Mouse (Mus musculus) neural tube, embryonic 15.5 days (tissue): ENCODE results near the gene A630095N17Rik. TPM values are rescaled to one million over a fixed set of nuclear protein-coding genes. Genes with fewer than 3 reads are reported as not detected.

ENCODE experiments used
- ATAC-seq: fragments of 200-750 bp; cut with Nextera tagmentation; 2 replicates; pipeline ENCODE4 v1.8.0; 2017; ENCODE audit warnings: mild to moderate bottlenecking, moderate TSS enrichment, moderate library complexity; ENCODE audit not compliant: low FRiP score
- H3K27ac ChIP-seq: fragments of 300-500 bp; sonication (generic); replicated peaks from 2 replicates; pipeline ENCODE4 v1.5.1; 2015; ENCODE audit warnings: mild to moderate bottlenecking, inconsistent platforms
- H3K27me3 ChIP-seq: fragments of 300-500 bp; sonication (generic); replicated peaks from 2 replicates; pipeline ENCODE4 v1.6.1; 2015; ENCODE audit warnings: inconsistent platforms
- H3K36me3 ChIP-seq: fragments of 300-500 bp; sonication (generic); 2 replicates; pipeline ENCODE4 v1.6.1; 2015; ENCODE audit warnings: inconsistent platforms
- H3K4me1 ChIP-seq: fragments of 300-500 bp; sonication (generic); 2 replicates; pipeline ENCODE4 v1.6.1; 2015; ENCODE audit warnings: inconsistent platforms
- H3K4me2 ChIP-seq: fragments of 300-500 bp; sonication (generic); 2 replicates; pipeline ENCODE4 v1.6.1; 2015; ENCODE audit warnings: inconsistent platforms, mild to moderate bottlenecking, moderate library complexity
- H3K4me3 ChIP-seq: fragments of 300-500 bp; sonication (generic); replicated peaks from 2 replicates; pipeline ENCODE4 v1.5.1; 2015; ENCODE audit warnings: mild to moderate bottlenecking, inconsistent platforms
- H3K9ac ChIP-seq: fragments of 300-500 bp; sonication (generic); replicated peaks from 2 replicates; pipeline ENCODE4 v1.6.1; 2015; ENCODE audit warnings: mild to moderate bottlenecking, inconsistent platforms
- H3K9me3 ChIP-seq: fragments of 300-500 bp; sonication (generic); replicated peaks from 2 replicates; pipeline ENCODE4 v1.6.1; 2016; ENCODE audit warnings: inconsistent platforms
- WGBS: fragments of 180-500 bp; shearing (Covaris S2); methylation state at CpG from one replicate; pipeline ENCODE4 v1.1.7; 2015; ENCODE audit warnings: mixed read lengths; 5-methylcytosine and 5-hydroxymethylcytosine counted together
- microRNA-seq: library from miRNA; unstranded; fragments of <30 nt; microRNA quantifications from one replicate; pipeline ENCODE4, GENCODE M21; 2017
- polyA plus RNA-seq: library from polyadenylated mRNA; unstranded; fragments of >200 nt; fragmentation: Nextera tagmentation; extraction: Ambion mirVana; gene quantifications from 2 replicates; pipeline ENCODE4 v1.2.1, GENCODE M21; 2015

A630095N17Rik gene
- polyA plus RNA-seq, 1 experiment from 2014 or later: not detected

- Histone ChIP-seq H3K36me3 (peaks cover 80% of the 10 kb centered on the region), H3K4me3 (no peak overlapping the region), H3K27me3 (no peaks in the 10 kb centered on the region), H3K4me1 (peaks cover 11% of the 10 kb centered on the region), H3K27ac (no peak overlapping the region), H3K9me3 (no peaks in the 10 kb centered on the region), H3K9ac (no peak overlapping the region), H3K4me2 (no peak overlapping the region)
- no peak for ATAC-seq
- 94% methylated on average over 11 of the region's 11 CpGs for WGBS
These were observed 46.4 kb downstream of the A630095N17Rik start for GRCm38 (mm10) chr1:75185495-75185894.

DNA sequence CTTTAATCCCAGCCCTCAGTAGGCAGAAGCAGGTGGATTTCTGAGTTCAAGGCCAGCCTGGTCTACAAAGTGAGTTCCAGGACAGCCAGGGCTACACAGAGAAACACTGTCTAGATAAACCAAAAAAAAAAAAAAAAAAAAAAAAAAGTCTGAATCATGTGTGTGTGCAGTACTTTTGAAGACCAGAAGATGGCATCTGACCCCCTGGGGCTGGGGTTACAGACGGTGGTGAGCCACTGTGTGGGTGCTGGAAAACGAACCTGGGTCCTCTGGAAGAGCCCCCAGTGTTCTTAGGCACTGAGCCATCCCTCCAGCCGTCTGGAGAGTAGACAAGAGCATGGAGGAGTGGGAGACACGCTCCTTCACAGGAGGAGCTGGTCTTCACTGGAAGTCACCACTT is 49.7 kb downstream of the A630095N17Rik start:
- no peak for ATAC-seq
- no peak overlapping the region for H3K9ac ChIP-seq
- no peaks in the 10 kb centered on the region for H3K27me3 ChIP-seq
- H3K4me1 ChIP-seq: peaks cover 30% of the 10 kb centered on the region
- H3K27ac ChIP-seq: no peak overlapping the region
- 77% methylated on average over 4 of the region's 4 CpGs for WGBS
- no peak overlapping the region for H3K4me2 ChIP-seq
- H3K9me3 ChIP-seq: no peaks in the 10 kb centered on the region
- peaks cover 68% of the 10 kb centered on the region for H3K36me3 ChIP-seq
- H3K4me3 ChIP-seq: no peak overlapping the region

DNA sequence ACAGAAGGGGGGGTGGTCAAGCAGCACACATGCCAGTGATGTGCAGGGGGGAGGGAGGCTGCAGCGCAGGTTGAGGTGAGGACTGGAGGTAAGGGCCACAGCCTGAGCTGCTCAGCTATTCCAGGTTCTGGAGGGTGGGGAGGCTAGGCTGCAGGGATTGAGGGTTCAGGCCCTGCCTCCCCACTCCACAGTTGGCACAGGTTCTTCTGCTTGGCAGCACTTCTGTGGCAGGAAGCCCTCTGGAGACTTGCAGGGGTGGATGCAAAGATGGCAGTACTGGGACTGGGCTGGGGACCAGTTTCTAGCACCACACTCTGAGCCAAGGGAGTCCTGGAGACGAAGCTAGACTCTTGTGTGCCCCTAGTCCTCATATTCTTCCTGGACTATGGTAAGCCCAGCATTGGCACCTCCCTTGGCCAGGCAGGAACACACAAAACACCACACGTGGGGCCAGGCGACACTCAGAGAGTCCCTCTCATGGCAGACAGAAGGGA is 50.5 kb downstream of the A630095N17Rik start:
- Histone ChIP-seq H3K9me3 (no peaks in the 10 kb centered on the region), H3K4me3 (no peak overlapping the region), H3K36me3 (peaks cover 64% of the 10 kb centered on the region), H3K27ac (no peak overlapping the region), H3K27me3 (no peaks in the 10 kb centered on the region), H3K9ac (no peak overlapping the region), H3K4me1 (peaks cover 30% of the 10 kb centered on the region), H3K4me2 (no peak overlapping the region)
- no peak for ATAC-seq
- WGBS: 84% methylated on average over 4 of the region's 4 CpGs

- peaks cover 30% of the 10 kb centered on the region for H3K4me1 ChIP-seq
- H3K4me2 ChIP-seq: peak overlapping the region; percentile 100
- no peak overlapping the region for H3K27ac ChIP-seq
- ATAC-seq: no peak
- H3K9ac ChIP-seq: no peak overlapping the region
- no peaks in the 10 kb centered on the region for H3K9me3 ChIP-seq
- H3K27me3 ChIP-seq: no peaks in the 10 kb centered on the region
- H3K36me3 ChIP-seq: peaks cover 64% of the 10 kb centered on the region
- peak overlapping the region; percentile 67 for H3K4me3 ChIP-seq
- WGBS: 39% methylated on average over 6 of the region's 7 CpGs
These were observed 51.2 kb downstream of the A630095N17Rik start for GRCm38 (mm10) chr1:75180741-75181140.

DNA sequence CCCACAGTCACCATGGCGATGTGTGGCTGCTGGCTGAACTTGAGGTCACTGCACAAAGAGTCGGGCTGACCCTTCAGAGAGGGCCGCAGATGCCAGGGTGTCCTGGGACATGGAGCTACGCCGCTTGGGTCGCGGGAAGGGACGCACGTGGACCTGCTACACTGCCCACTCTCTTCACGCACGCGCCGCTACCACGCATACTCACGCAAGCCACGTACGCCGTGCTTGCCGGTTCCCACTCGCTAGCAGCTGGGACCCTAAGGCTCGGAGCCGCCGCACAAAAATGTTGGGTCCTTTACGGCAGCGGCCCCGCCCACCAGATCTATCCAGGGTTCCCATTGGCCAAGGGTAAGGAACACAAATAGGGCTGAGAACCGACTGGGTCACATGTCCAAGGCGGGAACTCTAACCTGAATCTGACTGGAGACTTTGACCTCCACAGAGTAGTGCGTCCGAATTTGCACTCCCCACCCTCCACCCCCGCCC is 51.8 kb downstream of the A630095N17Rik start, which contains the start of gene Abcb6:
Gene Abcb6, minus strand, starts transcription at position 288 of the 486 bp plus-strand sequence.
- H3K9ac ChIP-seq: peak within 1 kb of the TSS; percentile 69
- H3K27me3 ChIP-seq: no peaks in the 10 kb centered on the region
- peak within 1 kb of the TSS; percentile 67 for H3K4me3 ChIP-seq
- under 1% methylated on average over 31 of the region's 31 CpGs for WGBS
- H3K36me3 ChIP-seq: peaks cover 64% of the 10 kb centered on the region
- peak within 1 kb of the TSS; percentile 74 for H3K27ac ChIP-seq
- peak; percentile 94 for ATAC-seq
- no peaks in the 10 kb centered on the region for H3K9me3 ChIP-seq
- peak within 1 kb of the TSS; percentile 100 for H3K4me2 ChIP-seq
- H3K4me1 ChIP-seq: peaks cover 30% of the 10 kb centered on the region

DNA sequence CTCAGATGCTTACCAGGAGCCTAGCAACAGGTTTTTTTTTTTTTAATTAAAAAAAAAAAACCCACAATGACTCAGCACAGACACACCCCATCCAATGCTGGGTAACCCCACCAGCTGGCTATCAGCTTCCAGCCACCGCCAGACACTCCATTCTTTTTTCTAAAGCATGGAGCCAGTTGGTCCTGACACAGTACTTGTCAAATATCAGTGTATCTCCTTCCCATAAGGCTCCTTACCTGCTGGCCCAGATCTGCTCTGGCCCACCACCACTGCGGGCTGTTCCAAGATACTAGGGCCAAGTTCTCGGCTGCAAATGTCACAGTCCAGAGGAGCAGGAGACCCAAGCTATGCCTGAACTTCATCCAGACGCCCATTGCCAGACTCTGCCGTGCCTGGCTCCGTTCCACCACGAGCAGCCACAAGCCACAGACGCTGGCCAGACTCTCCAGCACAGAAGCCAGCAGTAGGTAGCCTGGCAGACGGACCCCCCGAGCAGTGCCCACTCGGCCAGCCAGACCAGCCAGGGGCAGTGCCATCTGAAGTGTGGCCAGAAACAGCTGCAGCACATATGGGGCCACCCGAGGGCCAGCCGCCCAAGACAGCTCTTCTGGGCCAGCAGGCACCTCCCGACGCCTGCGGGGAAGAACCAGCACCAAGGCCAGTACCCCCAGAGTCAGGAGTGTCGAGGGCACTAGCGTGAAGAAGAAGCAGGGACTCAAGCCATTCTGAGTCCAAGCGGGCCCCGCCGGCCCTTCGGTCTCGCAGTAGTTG is 52.4 kb downstream of the A630095N17Rik start:
- Histone ChIP-seq H3K9ac (peak overlapping the region; percentile 69), H3K4me3 (peak overlapping the region; percentile 67), H3K9me3 (no peaks in the 10 kb centered on the region), H3K36me3 (peaks cover 64% of the 10 kb centered on the region), H3K4me2 (peak overlapping the region; percentile 100), H3K4me1 (peaks cover 30% of the 10 kb centered on the region), H3K27me3 (no peaks in the 10 kb centered on the region), H3K27ac (peak overlapping the region; percentile 74)
- 7% methylated on average over 23 of the region's 23 CpGs for WGBS
- peak; percentile 48 for ATAC-seq

Small RNA genes within 50 kb of the gene (microRNA-seq; reads per million reads assigned to microRNA genes)
- gene Gm27943: not detected

Other genes starting within 250 kb of the A630095N17Rik start
- gene Nhej1, start 106.9 kb downstream of the A630095N17Rik start, polyA plus RNA-seq: 6.0 and 7.1 TPM in 2 replicates
- gene Slc23a3, start 98.2 kb downstream of the A630095N17Rik start, polyA plus RNA-seq: not detected in 2 replicates
- gene Cnppd1, start 89.4 kb downstream of the A630095N17Rik start, polyA plus RNA-seq: 46.3 and 48.9 TPM in 2 replicates
- 133 and 140 TPM in 2 replicates for gene Retreg2, start 89.3 kb downstream of the A630095N17Rik start, polyA plus RNA-seq
- gene Zfand2b, start 63.5 kb downstream of the A630095N17Rik start, polyA plus RNA-seq: 37.3 and 40.0 TPM in 2 replicates
- 54.0 and 54.9 TPM in 2 replicates for gene Abcb6, start 51.7 kb downstream of the A630095N17Rik start, polyA plus RNA-seq
- 24.9 and 25.1 TPM in 2 replicates for gene Ankzf1, start 40.0 kb downstream of the A630095N17Rik start, polyA plus RNA-seq
- 59.2 and 63.6 TPM in 2 replicates for gene Atg9a, start 39.9 kb downstream of the A630095N17Rik start, polyA plus RNA-seq
- 16.2 and 17.5 TPM in 2 replicates for gene Glb1l, start 21.3 kb downstream of the A630095N17Rik start, polyA plus RNA-seq
- gene Stk16, start 21.3 kb downstream of the A630095N17Rik start, polyA plus RNA-seq: 158 and 159 TPM in 2 replicates
- gene Tuba4a, start 12.2 kb downstream of the A630095N17Rik start, polyA plus RNA-seq: 44.6 and 81.9 TPM in 2 replicates
- gene Dnajb2, start 4.3 kb upstream of the A630095N17Rik start, polyA plus RNA-seq: 72.1 and 90.7 TPM in 2 replicates
- 25.6 and 32.4 TPM in 2 replicates for gene Ptprn, start 32.4 kb upstream of the A630095N17Rik start, polyA plus RNA-seq
- gene Resp18, start 46.3 kb upstream of the A630095N17Rik start, polyA plus RNA-seq: 241 and 302 TPM in 2 replicates
- gene Dnpep, start 85.9 kb upstream of the A630095N17Rik start, polyA plus RNA-seq: 145 and 154 TPM in 2 replicates
- 10.9 and 16.0 TPM in 2 replicates for gene Des, start 128.2 kb upstream of the A630095N17Rik start, polyA plus RNA-seq
- 20.1 and 21.7 TPM in 2 replicates for gene Speg, start 143.2 kb upstream of the A630095N17Rik start, polyA plus RNA-seq
- 72.4 and 78.3 TPM in 2 replicates for gene Gmppa, start 203.8 kb upstream of the A630095N17Rik start, polyA plus RNA-seq
- 22.9 and 31.6 TPM in 2 replicates for gene Asic4, start 218.3 kb upstream of the A630095N17Rik start, polyA plus RNA-seq
- 48.3 and 51.7 TPM in 2 replicates for gene Chpf, start 247.2 kb upstream of the A630095N17Rik start, polyA plus RNA-seq
- gene Tmem198, start 247.4 kb upstream of the A630095N17Rik start, polyA plus RNA-seq: 40.2 and 50.7 TPM in 2 replicates